Mouse (Mus musculus): ENCODE results near the gene Bmp7. TPM values are rescaled to one million over a fixed set of nuclear protein-coding genes. Genes with fewer than 3 reads are reported as not detected.

The Bmp7 gene
- polyA plus RNA-seq, 1 experiment from 2014 or later = 14.3 TPM

DNA sequence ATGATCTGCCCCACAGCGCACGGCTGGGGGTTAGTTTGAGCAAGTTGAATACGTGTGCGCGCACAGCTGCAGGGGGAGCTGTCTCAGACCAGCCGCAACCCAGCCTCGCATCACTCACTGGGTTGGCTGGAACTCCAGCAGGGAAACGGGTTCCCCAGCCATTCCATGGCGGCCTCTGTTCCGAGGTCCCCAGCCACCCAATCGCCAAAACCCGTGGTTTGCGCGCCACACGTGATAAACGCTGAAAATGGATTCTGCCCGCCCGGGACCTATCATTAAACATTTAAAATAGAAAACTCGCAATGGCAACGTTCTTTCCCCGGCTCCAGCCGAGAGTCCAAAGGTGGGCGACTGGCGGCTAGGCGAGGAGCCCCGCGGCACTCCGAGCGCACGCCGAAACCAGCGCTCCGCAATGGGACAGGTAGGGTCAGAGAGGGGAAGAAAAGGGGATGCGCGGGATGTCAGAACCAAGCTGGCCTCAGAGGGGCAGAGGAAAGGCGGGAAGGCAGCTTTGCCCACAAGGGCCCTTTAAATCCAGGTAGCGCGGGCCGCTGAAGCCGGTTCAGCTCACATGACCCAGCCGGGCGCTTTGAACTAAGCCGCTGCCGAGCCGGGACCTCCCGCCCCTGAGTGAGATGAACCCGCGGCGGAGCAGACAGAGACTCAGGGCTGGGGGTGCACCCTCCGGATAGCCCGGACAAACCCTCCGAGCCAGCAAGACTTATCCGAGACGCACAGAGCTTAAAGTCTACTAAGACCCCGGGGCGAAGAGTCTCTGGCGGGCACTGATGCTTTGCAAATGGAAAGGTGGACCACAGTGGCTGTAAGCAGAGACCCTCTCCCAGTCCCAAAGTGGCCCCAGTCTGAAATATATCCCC lies 1.1 kb downstream of the Bmp7 start:
- H3K4me3 ChIP-seq = peak overlapping the region; percentile 41
- 0 out of 2 replicates have a peak overlapping the region, but pooled peaks have one; percentile 16 for H3K27ac ChIP-seq
- no peaks in the 10 kb centered on the region for H3K9me3 ChIP-seq
- no peaks in the 10 kb centered on the region for H3K36me3 ChIP-seq (replicated peaks)
- peaks cover 52% of the 10 kb centered on the region for H3K4me1 ChIP-seq
- under 1% methylated on average over 57 of the region's 57 CpGs for WGBS
- H3K9ac ChIP-seq = 0 out of 2 replicates have a peak overlapping the region, but pooled peaks have one; percentile 21
- ATAC-seq (replicated peaks) = no peak
- H3K27me3 ChIP-seq (replicated peaks) = peaks cover 85% of the 10 kb centered on the region
- H3K4me2 ChIP-seq = peak overlapping the region; percentile 81

DNA sequence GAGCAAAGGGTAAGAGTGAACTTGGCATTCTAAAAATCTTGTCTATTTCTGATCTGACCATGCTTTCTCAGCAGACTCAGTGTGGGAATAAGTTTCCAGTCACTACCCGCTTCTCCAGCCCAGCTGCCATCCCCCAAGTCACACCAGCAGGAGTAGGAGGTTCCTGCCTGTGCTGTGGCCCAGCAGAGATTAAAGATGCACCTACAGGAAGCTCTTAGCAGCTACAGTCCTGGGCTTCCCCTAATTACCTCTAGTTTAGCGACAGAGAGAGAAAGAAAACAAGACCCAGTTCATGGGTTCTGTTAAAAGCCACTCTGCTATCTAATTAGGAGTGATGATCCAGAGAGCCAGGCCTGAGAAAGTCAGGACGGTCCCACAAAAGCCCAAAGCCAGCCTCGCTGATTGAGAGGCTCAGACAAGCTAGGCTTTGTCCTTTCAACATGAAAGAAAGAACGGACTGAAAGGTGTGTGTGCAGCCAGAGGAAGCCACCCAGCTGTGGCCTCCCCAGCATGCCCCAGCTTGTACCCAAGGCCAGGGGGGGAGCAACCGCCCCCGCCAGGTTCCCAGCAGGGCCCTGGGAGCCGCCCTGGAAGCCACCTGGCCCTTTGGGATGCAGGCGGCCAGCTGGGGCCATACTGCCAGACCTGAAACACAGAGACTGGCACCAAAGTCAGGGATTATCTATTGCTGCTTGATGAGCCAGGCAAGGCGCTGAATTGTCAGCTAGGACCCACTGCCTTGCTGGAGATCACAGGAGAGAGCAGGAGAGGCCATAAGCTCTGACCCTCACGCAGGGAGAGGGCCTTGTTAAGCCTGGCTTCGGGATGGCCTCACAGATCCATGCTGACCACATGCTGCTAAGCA lies 2.6 kb downstream of the Bmp7 start:
- no peak overlapping the region for H3K27ac ChIP-seq
- ATAC-seq (replicated peaks) = no peak
- peaks cover 58% of the 10 kb centered on the region for H3K4me1 ChIP-seq
- peak overlapping the region; percentile 81 for H3K4me2 ChIP-seq
- WGBS = 12% methylated on average over 12 of the region's 12 CpGs
- no peaks in the 10 kb centered on the region for H3K9me3 ChIP-seq
- peaks cover 73% of the 10 kb centered on the region for H3K27me3 ChIP-seq (replicated peaks)
- no peak overlapping the region for H3K9ac ChIP-seq
- no peaks in the 10 kb centered on the region for H3K36me3 ChIP-seq (replicated peaks)
- 0 out of 2 replicates have a peak overlapping the region, but pooled peaks have one; percentile 5 for H3K4me3 ChIP-seq

GRCm38 (mm10) chr2:172936844-172937243 lies 3.3 kb downstream of the Bmp7 start:
- peaks cover 58% of the 10 kb centered on the region for H3K4me1 ChIP-seq
- no peak overlapping the region for H3K27ac ChIP-seq
- H3K9me3 ChIP-seq = no peaks in the 10 kb centered on the region
- H3K36me3 ChIP-seq (replicated peaks) = no peaks in the 10 kb centered on the region
- no peak overlapping the region for H3K9ac ChIP-seq
- no peak overlapping the region for H3K4me3 ChIP-seq
- no peak for ATAC-seq (replicated peaks)
- 43% methylated on average over 5 of the region's 5 CpGs for WGBS
- H3K4me2 ChIP-seq = peak overlapping the region; percentile 5; the same call in 1 of the 2 replicates
- H3K27me3 ChIP-seq (replicated peaks) = peaks cover 65% of the 10 kb centered on the region

- H3K36me3 ChIP-seq (replicated peaks) = no peaks in the 10 kb centered on the region
- H3K27ac ChIP-seq = no peak overlapping the region
- WGBS = 25% methylated on average over 12 of the region's 12 CpGs
- H3K9me3 ChIP-seq = no peaks in the 10 kb centered on the region
- peaks cover 58% of the 10 kb centered on the region for H3K4me1 ChIP-seq
- H3K9ac ChIP-seq = no peak overlapping the region
- H3K27me3 ChIP-seq (replicated peaks) = peaks cover 57% of the 10 kb centered on the region
- H3K4me2 ChIP-seq = 0 out of 2 replicates have a peak overlapping the region, but pooled peaks have one; percentile 33
- no peak for ATAC-seq (replicated peaks)
- H3K4me3 ChIP-seq = no peak overlapping the region
These were observed 4.2 kb downstream of the Bmp7 start for GRCm38 (mm10) chr2:172935776-172936562.

GRCm38 (mm10) chr2:172934891-172935740 lies 5.0 kb downstream of the Bmp7 start:
- Histone ChIP-seq H3K27me3 (replicated peaks) (peaks cover 48% of the 10 kb centered on the region), H3K9me3 (no peaks in the 10 kb centered on the region), H3K9ac (no peak overlapping the region; the same call in 1 of the 2 replicates), H3K4me3 (no peak overlapping the region), H3K4me1 (peaks cover 51% of the 10 kb centered on the region), H3K36me3 (replicated peaks) (no peaks in the 10 kb centered on the region), H3K4me2 (peak overlapping the region; percentile 48), H3K27ac (peak overlapping the region; percentile 53)
- WGBS = 5% methylated on average over 30 of the region's 30 CpGs
- ATAC-seq (replicated peaks) = peak; percentile 25; the same call in 1 of the 2 replicates

GRCm38 (mm10) chr2:172934420-172934788 lies 5.7 kb downstream of the Bmp7 start:
- H3K27me3 ChIP-seq (replicated peaks) = peaks cover 41% of the 10 kb centered on the region
- 3% methylated on average over 8 of the region's 8 CpGs for WGBS
- H3K36me3 ChIP-seq (replicated peaks) = no peaks in the 10 kb centered on the region
- ATAC-seq (replicated peaks) = peak; percentile 61; the same call in 1 of the 2 replicates
- H3K27ac ChIP-seq = peak overlapping the region; percentile 53
- peak overlapping the region; percentile 7; the same call in 1 of the 2 replicates for H3K4me3 ChIP-seq
- H3K4me1 ChIP-seq = peaks cover 44% of the 10 kb centered on the region
- H3K4me2 ChIP-seq = peak overlapping the region; percentile 48
- no peaks in the 10 kb centered on the region for H3K9me3 ChIP-seq
- H3K9ac ChIP-seq = peak overlapping the region; percentile 9; the same call in 1 of the 2 replicates

- Histone ChIP-seq H3K36me3 (replicated peaks) (no peaks in the 10 kb centered on the region), H3K9me3 (no peaks in the 10 kb centered on the region), H3K4me1 (peaks cover 38% of the 10 kb centered on the region), H3K4me3 (peak overlapping the region; percentile 7), H3K9ac (peak overlapping the region; percentile 9; the same call in 1 of the 2 replicates), H3K27me3 (replicated peaks) (peaks cover 35% of the 10 kb centered on the region), H3K27ac (peak overlapping the region; percentile 53), H3K4me2 (peak overlapping the region; percentile 48)
- 1% methylated on average over 34 of the region's 34 CpGs for WGBS
- peak; percentile 51; the same call in 1 of the 2 replicates for ATAC-seq (replicated peaks)
These were observed 6.3 kb downstream of the Bmp7 start for GRCm38 (mm10) chr2:172933631-172934419.

DNA sequence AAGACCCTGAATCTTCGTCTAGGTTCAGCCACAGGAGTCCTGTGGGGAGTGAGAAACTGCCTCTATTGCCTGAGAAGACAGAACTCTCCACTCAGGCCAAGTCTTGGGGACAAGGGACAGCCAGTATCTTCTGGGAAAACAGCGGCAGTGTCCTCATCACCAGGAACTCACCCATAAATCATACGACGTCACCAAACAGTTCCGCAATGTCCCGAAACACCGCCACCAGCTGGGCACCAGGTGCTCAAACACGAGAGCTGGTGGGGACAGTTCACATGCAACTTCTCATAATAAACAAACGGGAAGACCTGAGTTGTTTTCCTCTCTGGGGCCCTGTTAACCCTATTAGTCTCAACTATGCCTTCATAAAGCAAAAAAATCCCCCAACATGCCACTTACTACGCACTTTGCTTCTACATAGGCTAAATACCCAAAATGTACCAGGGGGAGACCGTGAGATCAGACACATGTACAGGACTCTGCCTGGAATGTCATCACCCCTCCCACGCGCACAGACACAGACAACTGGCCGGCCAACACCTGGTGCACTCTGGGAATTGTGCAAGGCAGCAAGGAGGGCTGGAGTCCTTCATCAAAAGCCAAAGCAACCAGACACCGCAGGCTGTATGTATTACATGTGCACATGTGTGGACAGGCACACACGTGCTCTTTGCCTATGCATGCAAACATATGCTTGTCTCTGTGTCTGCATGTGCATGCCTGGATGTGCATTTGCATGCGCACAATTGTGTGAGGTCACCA lies 8.8 kb downstream of the Bmp7 start:
- Histone ChIP-seq H3K9me3 (no peaks in the 10 kb centered on the region), H3K4me2 (no peak overlapping the region), H3K27ac (no peak overlapping the region), H3K4me3 (no peak overlapping the region), H3K36me3 (replicated peaks) (no peaks in the 10 kb centered on the region), H3K9ac (no peak overlapping the region), H3K4me1 (peaks cover 28% of the 10 kb centered on the region), H3K27me3 (replicated peaks) (peaks cover 10% of the 10 kb centered on the region)
- WGBS = 83% methylated on average over 17 of the region's 17 CpGs
- ATAC-seq (replicated peaks) = no peak

DNA sequence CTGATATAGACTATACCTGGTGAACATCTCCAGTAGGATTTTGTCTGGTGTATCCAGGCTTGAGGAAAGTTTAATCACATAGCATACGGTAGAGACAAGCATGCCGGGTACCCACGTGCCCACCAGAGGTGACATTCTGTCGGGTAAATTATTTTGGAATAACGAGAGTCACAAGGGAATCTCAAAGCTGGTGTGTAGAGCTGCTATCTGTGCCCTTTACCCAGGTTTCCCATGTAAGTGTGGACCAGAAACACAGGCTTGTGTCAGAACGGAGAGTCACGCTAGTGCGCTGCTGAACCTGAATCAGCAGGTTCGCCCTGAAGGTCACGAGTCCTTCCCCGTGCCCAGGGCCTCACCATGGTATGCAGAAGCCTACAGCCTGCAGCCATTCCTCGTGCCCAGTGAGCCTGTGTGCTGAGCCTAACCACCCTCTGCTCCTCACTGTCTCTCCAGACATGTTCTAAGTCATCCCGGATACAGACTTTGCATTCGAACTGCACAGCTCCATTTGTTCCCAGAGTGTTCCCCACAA lies 10.2 kb downstream of the Bmp7 start:
- Histone ChIP-seq H3K36me3 (replicated peaks) (no peaks in the 10 kb centered on the region), H3K9ac (no peak overlapping the region), H3K4me1 (peaks cover 16% of the 10 kb centered on the region), H3K27ac (no peak overlapping the region), H3K9me3 (no peaks in the 10 kb centered on the region), H3K4me3 (no peak overlapping the region), H3K4me2 (no peak overlapping the region), H3K27me3 (replicated peaks) (no peaks in the 10 kb centered on the region; the same call in 1 of the 2 replicates)
- WGBS = 78% methylated on average over 14 of the region's 14 CpGs
- no peak for ATAC-seq (replicated peaks)
